Mouse (Mus musculus) liver, postnatal 0 days (tissue): ENCODE measurements around the gene Ccdc14. TPM values are rescaled to one million over a fixed set of nuclear protein-coding genes. Genes with fewer than 3 reads are reported as not detected.

ENCODE experiments used
- ATAC-seq: fragments of 200-750 bp; cut with Nextera tagmentation; 2 replicates; pipeline ENCODE4 v1.8.0; 2017; ENCODE audit warnings: mild to moderate bottlenecking, moderate library complexity
- DNase-seq: peaks from one replicate; pipeline ENCODE4 v3.0.0-alpha.2; 2016
- H3K27ac ChIP-seq: fragments of 300-500 bp; sonication (generic); 2 replicates; pipeline ENCODE4 v1.5.1; 2014; ENCODE audit warnings: antibody characterized with exemption, moderate library complexity, mild to moderate bottlenecking, low read depth
- H3K27me3 ChIP-seq: fragments of 300-500 bp; sonication (generic); 2 replicates; pipeline ENCODE4 v1.6.1; 2014; ENCODE audit warnings: low read length, control low read depth, mixed read lengths; ENCODE audit not compliant: insufficient read depth
- H3K36me3 ChIP-seq: fragments of 300-500 bp; sonication (generic); replicated peaks from 2 replicates; pipeline ENCODE4 v1.6.1; 2014; ENCODE audit warnings: mild to moderate bottlenecking, control low read depth, low read length, moderate library complexity, mixed read lengths; ENCODE audit not compliant: insufficient read depth
- H3K4me1 ChIP-seq: fragments of 300-500 bp; sonication (generic); 2 replicates; pipeline ENCODE4 v1.6.1; 2014; ENCODE audit warnings: antibody characterized with exemption, mild to moderate bottlenecking, control low read depth; ENCODE audit not compliant: insufficient read depth
- H3K4me2 ChIP-seq: fragments of 300-500 bp; sonication (generic); 2 replicates; pipeline ENCODE4 v1.6.1; 2014; ENCODE audit warnings: low read depth, mild to moderate bottlenecking, low read length, moderate library complexity, mixed read lengths
- H3K4me3 ChIP-seq: fragments of 300-500 bp; sonication (generic); 2 replicates; pipeline ENCODE4 v1.5.1; 2014; ENCODE audit warnings: low read depth, low read length
- H3K9ac ChIP-seq: fragments of 300-500 bp; sonication (generic); replicated peaks from 2 replicates; pipeline ENCODE4 v1.6.1; 2014; ENCODE audit warnings: mild to moderate bottlenecking, moderate library complexity
- H3K9me3 ChIP-seq: fragments of 300-500 bp; sonication (generic); 2 replicates; pipeline ENCODE4 v1.6.1; 2016; ENCODE audit warnings: mild to moderate bottlenecking, control low read depth, low read length, mixed read lengths
- CTCF ChIP-seq: sonication (generic); IDR thresholded peaks from 2 replicates; pipeline ENCODE4 v1.5.1; 2016; ENCODE audit warnings: antibody characterized with exemption, low read depth
- EP300 ChIP-seq: IDR thresholded peaks from 2 replicates; pipeline ENCODE4 v1.6.1; 2016; ENCODE audit warnings: antibody characterized with exemption, low read depth, mild to moderate bottlenecking
- WGBS: fragments of 180-500 bp; shearing (Covaris S2); extraction: QIAGEN DNeasy Blood & Tissue Kit; methylation state at CpG from one replicate; pipeline ENCODE4 v1.1.7; 2014; ENCODE audit not compliant: insufficient replicate concordance; 5-methylcytosine and 5-hydroxymethylcytosine counted together
- polyA plus RNA-seq: library from polyadenylated mRNA; unstranded; fragments of >200 nt; fragmentation: Nextera tagmentation; extraction: Ambion mirVana; gene quantifications from 2 replicates; pipeline ENCODE4 v1.2.1, GENCODE M21; 2015

Gene Ccdc14
- polyA plus RNA-seq, 1 experiment from 2014 or later = 1.3 TPM

DNA sequence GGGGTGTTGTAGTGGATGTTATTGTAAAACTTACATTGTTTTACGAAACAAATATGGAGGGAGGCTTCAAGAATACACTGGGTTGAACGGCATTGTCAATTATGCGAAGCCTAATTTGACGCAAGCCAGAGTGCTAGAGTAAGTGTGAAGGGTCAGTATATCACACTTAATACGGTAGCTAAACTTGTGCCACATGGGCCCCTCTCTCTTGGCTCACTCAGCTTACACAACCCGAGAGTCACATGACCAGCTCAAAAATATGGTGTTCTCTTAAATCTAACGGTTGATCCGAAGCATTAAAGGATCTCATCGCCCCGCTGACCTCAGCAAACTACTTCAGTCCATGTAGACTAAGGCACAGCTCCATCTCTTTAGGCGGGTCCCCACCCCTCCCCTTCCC is 32.0 kb upstream of the Ccdc14 start:
- ATAC-seq (peak; percentile 62), DNase-seq (peak; percentile 27)
- Histone ChIP-seq H3K36me3 (no peaks in the 10 kb centered on the region), H3K9me3 (no peaks in the 10 kb centered on the region), H3K9ac (no peak overlapping the region), H3K4me2 (peak overlapping the region; percentile 64), H3K27ac (no peak overlapping the region), H3K4me1 (peaks cover 9% of the 10 kb centered on the region; the same call in 1 of the 2 replicates), H3K27me3 (no peaks in the 10 kb centered on the region), H3K4me3 (0 out of 2 replicates have a peak overlapping the region, but pooled peaks have one; percentile 17)
- TF ChIP-seq CTCF (no peak), EP300 (no peak)
- 42% methylated on average over 11 of the region's 11 CpGs for WGBS

DNA sequence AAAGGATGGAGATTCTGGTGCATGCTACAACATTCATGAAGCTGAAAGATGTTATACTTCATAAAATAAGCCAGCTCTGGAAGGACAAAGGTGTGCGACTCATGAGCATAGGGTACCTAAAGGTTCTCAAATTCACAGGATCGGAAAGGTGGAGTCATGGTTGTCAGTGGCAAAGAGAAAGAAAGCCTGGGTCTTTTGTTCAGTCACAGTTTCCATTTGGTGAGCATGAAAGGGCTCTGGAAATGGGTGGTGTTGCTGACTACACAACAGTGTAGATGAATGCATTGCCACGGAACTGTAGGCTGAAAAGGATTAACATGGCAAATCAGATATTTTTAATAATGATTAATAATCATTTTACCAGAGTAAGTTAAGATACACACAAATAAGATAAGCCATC is 25.9 kb upstream of the Ccdc14 start:
- H3K36me3 ChIP-seq = no peaks in the 10 kb centered on the region
- no peak for DNase-seq
- no peak for ATAC-seq
- no peak overlapping the region for H3K27ac ChIP-seq
- H3K4me2 ChIP-seq = no peak overlapping the region
- no peak overlapping the region for H3K9ac ChIP-seq
- H3K9me3 ChIP-seq = no peaks in the 10 kb centered on the region
- H3K4me3 ChIP-seq = no peak overlapping the region
- WGBS = 67% methylated on average over 3 of the region's 3 CpGs
- peaks cover 14% of the 10 kb centered on the region for H3K27me3 ChIP-seq
- TF ChIP-seq CTCF = no peak
- no peak for TF ChIP-seq EP300
- H3K4me1 ChIP-seq = 0 out of 2 replicates have a peak, but pooled peaks cover 4% of the 10 kb centered on the region

DNA sequence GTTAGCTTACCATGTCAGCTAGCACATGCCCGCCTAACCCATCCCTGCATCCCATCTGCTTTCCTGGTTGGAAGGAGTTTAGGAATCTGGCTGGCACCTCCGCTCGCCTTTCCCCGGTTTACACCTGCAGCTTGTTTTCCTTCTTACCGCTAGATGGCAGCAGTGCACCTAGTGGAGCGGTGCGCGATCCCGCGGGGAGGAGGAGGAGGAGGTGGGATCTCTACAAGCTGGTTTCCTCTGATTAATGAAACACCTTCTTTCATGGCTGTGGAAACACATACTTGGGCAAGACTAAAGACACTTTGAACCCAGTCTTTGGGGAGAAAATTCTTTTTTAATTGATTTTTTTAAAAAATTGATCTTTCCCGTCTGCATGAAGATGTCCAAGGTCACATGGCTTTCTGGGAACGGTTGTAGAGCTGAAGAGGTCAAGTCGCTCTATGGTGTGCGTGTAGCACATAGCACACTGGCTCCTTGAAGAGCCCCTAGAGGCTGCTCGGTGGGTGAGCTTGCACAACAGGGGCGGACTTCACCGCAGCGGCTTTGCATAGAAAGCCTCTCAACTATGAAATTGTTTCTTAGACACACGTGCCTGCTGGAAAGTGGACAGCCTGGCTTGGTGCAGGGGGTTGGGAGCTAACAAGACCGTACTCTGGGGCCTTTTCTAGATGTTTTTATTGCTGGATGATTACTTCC is 23.2 kb upstream of the Ccdc14 start:
- peak; percentile 62 for ATAC-seq
- no peak overlapping the region for H3K9ac ChIP-seq
- peaks cover 14% of the 10 kb centered on the region for H3K27me3 ChIP-seq
- no peaks in the 10 kb centered on the region for H3K36me3 ChIP-seq
- no peak overlapping the region for H3K27ac ChIP-seq
- H3K4me1 ChIP-seq = 0 out of 2 replicates have a peak, but pooled peaks cover 4% of the 10 kb centered on the region
- peak overlapping the region; percentile 15; the same call in 1 of the 2 replicates for H3K4me3 ChIP-seq
- TF ChIP-seq EP300 (no peak), CTCF (peak; percentile 98)
- DNase-seq = peak; percentile 69
- 6% methylated on average over 20 of the region's 20 CpGs for WGBS
- no peaks in the 10 kb centered on the region for H3K9me3 ChIP-seq
- peak overlapping the region; percentile 63 for H3K4me2 ChIP-seq

DNA sequence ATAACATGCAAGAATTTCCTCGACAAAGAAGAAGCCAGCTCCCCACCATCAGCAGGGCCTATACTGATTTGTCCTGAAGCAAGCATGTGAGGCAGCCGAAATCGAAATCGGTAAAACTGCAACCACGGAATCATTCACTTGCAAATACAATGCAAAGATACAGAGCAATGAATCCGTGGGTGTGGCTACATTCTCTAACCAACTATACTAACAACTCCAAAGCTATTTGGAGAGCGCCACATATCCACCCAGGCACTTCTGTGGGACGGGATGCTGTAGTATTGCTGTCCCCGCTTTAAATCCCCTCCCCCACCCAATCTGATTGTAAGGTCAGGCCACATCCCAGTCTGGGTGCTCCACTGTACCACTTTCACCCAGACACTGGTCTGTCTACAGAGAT is 22.1 kb upstream of the Ccdc14 start:
- TF ChIP-seq EP300 (no peak), CTCF (no peak)
- 70% methylated on average over 9 of the region's 9 CpGs for WGBS

DNA sequence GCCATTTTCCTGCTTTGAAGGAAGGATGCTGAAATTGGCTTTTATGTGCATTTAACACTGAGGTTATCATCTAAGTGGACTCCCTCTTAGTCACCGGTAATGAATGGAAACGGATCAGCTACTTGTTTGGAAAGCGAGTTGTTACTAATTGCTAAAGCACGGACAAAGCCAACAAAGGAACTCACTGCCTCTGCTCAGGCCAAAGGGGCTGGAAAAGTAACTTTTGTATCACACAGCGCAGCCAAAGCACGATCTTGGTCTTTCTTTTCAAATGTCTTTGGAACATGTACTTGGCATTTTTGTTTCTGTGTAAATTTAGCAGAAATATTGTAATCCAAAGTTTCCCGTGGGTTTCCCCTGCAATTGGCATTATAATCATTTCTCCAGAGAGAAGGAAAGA is 18.4 kb upstream of the Ccdc14 start:
- TF ChIP-seq EP300 = no peak
- 0 out of 2 replicates have a peak, but pooled peaks cover 4% of the 10 kb centered on the region for H3K4me1 ChIP-seq
- no peak overlapping the region for H3K4me2 ChIP-seq
- WGBS = 62% methylated on average over 7 of the region's 7 CpGs
- H3K4me3 ChIP-seq = no peak overlapping the region
- no peak overlapping the region for H3K9ac ChIP-seq
- H3K36me3 ChIP-seq = no peaks in the 10 kb centered on the region
- no peak overlapping the region for H3K27ac ChIP-seq
- no peaks in the 10 kb centered on the region for H3K9me3 ChIP-seq
- peaks cover 11% of the 10 kb centered on the region for H3K27me3 ChIP-seq
- DNase-seq = no peak
- ATAC-seq = no peak

More for the DNA sequence above, 22.1 kb upstream of the Ccdc14 start:
- Histone ChIP-seq H3K4me2 (no peak overlapping the region), H3K27ac (no peak overlapping the region), H3K9ac (no peak overlapping the region), H3K27me3 (peaks cover 14% of the 10 kb centered on the region), H3K4me1 (0 out of 2 replicates have a peak, but pooled peaks cover 4% of the 10 kb centered on the region), H3K4me3 (no peak overlapping the region), H3K36me3 (no peaks in the 10 kb centered on the region), H3K9me3 (no peaks in the 10 kb centered on the region)
- ATAC-seq (no peak), DNase-seq (no peak)

DNA sequence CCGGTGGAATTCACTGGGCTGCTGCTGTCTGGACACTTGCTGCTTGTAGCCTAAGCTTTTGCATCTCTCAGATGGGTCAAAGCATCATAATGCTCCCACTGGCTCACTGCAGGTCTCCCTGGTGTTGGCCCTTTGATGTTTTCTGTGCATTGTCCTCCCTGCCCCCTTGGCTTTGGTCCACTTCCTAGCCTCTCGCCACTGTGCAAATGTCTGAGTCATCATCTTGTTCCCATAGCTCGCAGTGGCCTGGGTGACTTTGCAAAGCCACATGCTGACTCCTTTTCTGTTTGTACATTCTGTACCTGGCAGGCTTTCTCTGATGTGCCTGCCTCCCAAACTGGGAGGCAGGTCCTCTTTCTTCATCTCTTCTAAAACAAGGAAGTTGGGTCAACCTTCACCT is 17.6 kb upstream of the Ccdc14 start:
- no peak overlapping the region for H3K9ac ChIP-seq
- no peaks in the 10 kb centered on the region for H3K36me3 ChIP-seq
- no peaks in the 10 kb centered on the region for H3K4me1 ChIP-seq
- no peak overlapping the region for H3K4me3 ChIP-seq
- WGBS = 41% methylated on average over 3 of the region's 3 CpGs
- no peak overlapping the region for H3K27ac ChIP-seq
- H3K9me3 ChIP-seq = no peaks in the 10 kb centered on the region
- DNase-seq (no peak), ATAC-seq (no peak)
- peaks cover 6% of the 10 kb centered on the region for H3K27me3 ChIP-seq
- no peak for TF ChIP-seq CTCF
- no peak for TF ChIP-seq EP300
- no peak overlapping the region for H3K4me2 ChIP-seq
